ENCODE assay signal across 14 mouse cellular contexts in genomic region chr14:104871203-104871602, GRCm38 (mm10).
"Had no signal": no experiment of that assay in that cellular context is flagged by ENCODE, and none has a peak within 500 bp of the region (broad histone marks: within the 10 kb centered on the region; RNA-seq: fewer than 3 reads in every experiment).

No protein-coding gene starts in this region.

- H3K27me3 ChIP-seq: kidney, embryonic 15.5 days; liver, embryonic 13.5 days had no signal

- H3K9me3 ChIP-seq: kidney, embryonic 15.5 days; liver, embryonic 13.5 days had no signal

- H3K27ac ChIP-seq: kidney, embryonic 15.5 days; left cerebral cortex, adult 2 months; liver, embryonic 13.5 days had no signal

- H3K4me2 ChIP-seq: kidney, embryonic 15.5 days; liver, embryonic 13.5 days had no signal

- H3K4me1 ChIP-seq: kidney, embryonic 15.5 days; liver, embryonic 13.5 days had no signal

- DNase-seq: kidney, adult 11 months; kidney, adult 8-10 months; kidney, postnatal 10 days; kidney, postnatal 36 days; layer of hippocampus, postnatal 36 days; liver, embryonic 13.5 days; lung, adult 2 months; lung, postnatal 14 days; lung, postnatal 4 days; midbrain, embryonic 14.5 days; thymus, adult 18-20 months; thymus, postnatal 36 days had no signal

- H3K4me3 ChIP-seq: kidney, embryonic 15.5 days; left cerebral cortex, adult 2 months; liver, embryonic 13.5 days had no signal

- H3K9ac ChIP-seq: kidney, embryonic 15.5 days; liver, embryonic 13.5 days had no signal

- H3K36me3 ChIP-seq: kidney, embryonic 15.5 days; liver, embryonic 13.5 days had no signal
